ENCODE assay signal across 11 mouse cellular contexts in genomic region chr11:78360789-78361131, GRCm38 (mm10). TPM values are rescaled to one million over a fixed set of nuclear protein-coding genes. Genes with fewer than 3 reads are reported as not detected.
DNase-seq lines count a peak whose midpoint lies in the region; ATAC-seq and TF ChIP-seq lines count a peak whose summit lies in the region.
"Had no signal": no experiment of that assay in that cellular context is flagged by ENCODE, and none has a peak within 500 bp of the region (broad histone marks: within the 10 kb centered on the region; RNA-seq: fewer than 3 reads in every experiment).

No protein-coding gene starts in this region.

- TF ChIP-seq CTCF in left cerebral cortex, adult 2 months (IDR thresholded peaks at IDR 0.05), result no peak

- no peak overlapping the region for H3K27ac ChIP-seq in kidney, embryonic 16.5 days (ENCODE audit: low read length)
- H3K27ac ChIP-seq in embryonic facial prominence, embryonic 10.5 days (replicated peaks), result peak overlapping the region; percentile 31; the same call in 1 of the 2 replicates
- no peak overlapping the region for H3K27ac ChIP-seq in hindbrain, embryonic 15.5 days (replicated peaks)
- H3K27ac ChIP-seq in left cerebral cortex, adult 2 months, result no peak overlapping the region

- H3K9me3 ChIP-seq in kidney, embryonic 16.5 days (ENCODE audit: low read length), result no peaks in the 10 kb centered on the region
- H3K9me3 ChIP-seq in embryonic facial prominence, embryonic 10.5 days, result no peaks in the 10 kb centered on the region
- H3K9me3 ChIP-seq in hindbrain, embryonic 15.5 days, result no peaks in the 10 kb centered on the region

- H3K4me2 ChIP-seq in kidney, embryonic 16.5 days (replicated peaks; ENCODE audit: low read depth, low read length), result peak overlapping the region; percentile 61; the same call in 1 of the 2 replicates
- no peak overlapping the region for H3K4me2 ChIP-seq in hindbrain, embryonic 15.5 days

- intact Hi-C loops in left cerebral cortex, adult 2 months (cut with DNase I), result loop anchor here (1.0 to 5.0 kb wide), 2 partner anchors 39 to 92 kb away; no protein-coding TSS in a partner anchor

- H3K4me3 ChIP-seq in kidney, embryonic 16.5 days (ENCODE audit: low read length), result no peak overlapping the region
- peak overlapping the region; percentile 48 for H3K4me3 ChIP-seq in embryonic facial prominence, embryonic 10.5 days
- no peak overlapping the region for H3K4me3 ChIP-seq in hindbrain, embryonic 15.5 days
- no peak overlapping the region for H3K4me3 ChIP-seq in left cerebral cortex, adult 2 months

- WGBS in kidney, embryonic 16.5 days, result 54% methylated on average over 2 of the region's 2 CpGs
- 64% methylated on average over 2 of the region's 2 CpGs for WGBS in embryonic facial prominence, embryonic 10.5 days
- 56% methylated on average over 2 of the region's 2 CpGs for WGBS in hindbrain, embryonic 15.5 days

- no peaks in the 10 kb centered on the region for H3K36me3 ChIP-seq in kidney, embryonic 16.5 days (ENCODE audit: insufficient read depth, low read length)
- no peaks in the 10 kb centered on the region for H3K36me3 ChIP-seq in embryonic facial prominence, embryonic 10.5 days (replicated peaks)
- no peaks in the 10 kb centered on the region for H3K36me3 ChIP-seq in hindbrain, embryonic 15.5 days

- no peak for DNase-seq in kidney, postnatal 10 days
- no peak for DNase-seq in embryonic facial prominence, embryonic 10.5 days (ENCODE audit: low spot score)
- DNase-seq in left cerebral cortex, adult 2 months (ENCODE audit: extremely low spot score in 1 of 2, low spot score in 2 of 2), result no peak
- no peak for DNase-seq in cerebellum, adult 11 months
- no peak for DNase-seq in left cerebral cortex, adult 8-10 months (ENCODE audit: low spot score in 2 of 2)

- peak overlapping the region; percentile 61; the same call in 1 of the 2 replicates for H3K9ac ChIP-seq in kidney, embryonic 16.5 days (replicated peaks; ENCODE audit: low read length)
- no peak overlapping the region for H3K9ac ChIP-seq in hindbrain, embryonic 15.5 days

- ATAC-seq in kidney, embryonic 16.5 days (ENCODE audit: low FRiP score, low TSS enrichment), result peak; percentile 20; the same call in 1 of the 2 replicates
- ATAC-seq in hindbrain, embryonic 15.5 days (ENCODE audit: low FRiP score, low read depth), result peak; percentile 31; the same call in 1 of the 2 replicates
- ATAC-seq in megakaryocyte-erythroid progenitor cell, adult 5-6 weeks (replicated peaks; ENCODE audit: low FRiP score, low TSS enrichment, poor library complexity, severe bottlenecking), result 0 out of 2 replicates have a peak, but pooled peaks have one; percentile 2

- H3K4me1 ChIP-seq in kidney, embryonic 16.5 days (ENCODE audit: insufficient read depth, low read length), result peaks cover 28% of the 10 kb centered on the region
- H3K4me1 ChIP-seq in embryonic facial prominence, embryonic 10.5 days, result peaks cover 27% of the 10 kb centered on the region; the same call in 1 of the 2 replicates
- no peaks in the 10 kb centered on the region; the same call in 1 of the 2 replicates for H3K4me1 ChIP-seq in hindbrain, embryonic 15.5 days (replicated peaks)

- no peaks in the 10 kb centered on the region for H3K27me3 ChIP-seq in kidney, embryonic 16.5 days (ENCODE audit: insufficient read depth, low read length)
- H3K27me3 ChIP-seq in embryonic facial prominence, embryonic 10.5 days (replicated peaks; ENCODE audit: low read depth, poor library complexity, severe bottlenecking), result peaks cover 11% of the 10 kb centered on the region
- no peaks in the 10 kb centered on the region for H3K27me3 ChIP-seq in hindbrain, embryonic 15.5 days

RNA-seq across cellular contexts. Expression of gene Unc119, which starts 17.5 kb away (rescaled TPM):
- polyA plus RNA-seq in kidney, embryonic 16.5 days (2015; fragmentation: Nextera tagmentation; extraction: Ambion mirVana), result 39.4 and 42.3 TPM in 2 replicates
- polyA plus RNA-seq in embryonic facial prominence, embryonic 10.5 days (2016; fragmentation: Nextera tagmentation; extraction: Ambion mirVana), result 67.7 and 69.1 TPM in 2 replicates
- polyA plus RNA-seq in hindbrain, embryonic 15.5 days (2015; fragmentation: Nextera tagmentation; extraction: Ambion mirVana), result 88.3 and 94.3 TPM in 2 replicates
- total RNA-seq in megakaryocyte-erythroid progenitor cell, adult 5-6 weeks (2014; fragmentation: Nextera tagmentation), result 51.2 and 51.5 TPM in 2 replicates
- total RNA-seq in megakaryocyte-erythroid progenitor cell, adult 5-6 weeks (2017), result 20.0 and 27.2 TPM in 2 replicates
- 10 to 100 TPM; 29.1 to 32.2 TPM for total RNA-seq in left cerebral cortex, adult 2 months (2021)
- 10 to 100 TPM; 28.5 to 34.5 (median 30.6) TPM for total RNA-seq in left cerebral cortex, adult 8-10 months (2022)

RNA-seq across cellular contexts. Expression of gene Foxn1, which starts 25.6 kb away (rescaled TPM):
- polyA plus RNA-seq in kidney, embryonic 16.5 days (2015; fragmentation: Nextera tagmentation; extraction: Ambion mirVana), result 0.05 TPM in 1 of 2 replicates, not detected in the other
- 0.21 and 0.26 TPM in 2 replicates for polyA plus RNA-seq in embryonic facial prominence, embryonic 10.5 days (2016; fragmentation: Nextera tagmentation; extraction: Ambion mirVana)
- not detected in 2 replicates for polyA plus RNA-seq in hindbrain, embryonic 15.5 days (2015; fragmentation: Nextera tagmentation; extraction: Ambion mirVana)
- total RNA-seq in megakaryocyte-erythroid progenitor cell, adult 5-6 weeks (2014; fragmentation: Nextera tagmentation), result not detected in 2 replicates
- not detected in 2 replicates for total RNA-seq in megakaryocyte-erythroid progenitor cell, adult 5-6 weeks (2017)
- not detected for total RNA-seq in left cerebral cortex, adult 2 months (2021)
- total RNA-seq in left cerebral cortex, adult 8-10 months (2022), result under 1 TPM in 2 of 4 experiments, not detected in 2; 0.11 to 0.19 TPM
- total RNA-seq: common myeloid progenitor, adult 5-6 weeks; gastrocnemius, adult 8-10 months; left cerebral cortex, postnatal 14 days had no signal

RNA-seq across cellular contexts. Expression of gene Pigs, which starts 32.5 kb away (rescaled TPM):
- 97.0 and 100 TPM in 2 replicates for polyA plus RNA-seq in kidney, embryonic 16.5 days (2015; fragmentation: Nextera tagmentation; extraction: Ambion mirVana)
- 73.7 and 74.9 TPM in 2 replicates for polyA plus RNA-seq in embryonic facial prominence, embryonic 10.5 days (2016; fragmentation: Nextera tagmentation; extraction: Ambion mirVana)
- 84.6 and 92.9 TPM in 2 replicates for polyA plus RNA-seq in hindbrain, embryonic 15.5 days (2015; fragmentation: Nextera tagmentation; extraction: Ambion mirVana)
- total RNA-seq in megakaryocyte-erythroid progenitor cell, adult 5-6 weeks (2014; fragmentation: Nextera tagmentation), result 40.5 and 44.5 TPM in 2 replicates
- 10.0 and 10.4 TPM in 2 replicates for total RNA-seq in megakaryocyte-erythroid progenitor cell, adult 5-6 weeks (2017)
- 10 to 100 TPM; 60.7 to 62.8 TPM for total RNA-seq in left cerebral cortex, adult 2 months (2021)
- total RNA-seq in left cerebral cortex, adult 8-10 months (2022), result 10 to 100 TPM; 57.1 to 62.1 (median 59.4) TPM

RNA-seq across cellular contexts. Expression of gene Aldoc, which starts 38.0 kb away (rescaled TPM):
- polyA plus RNA-seq in kidney, embryonic 16.5 days (2015; fragmentation: Nextera tagmentation; extraction: Ambion mirVana), result 8.3 and 10.2 TPM in 2 replicates
- polyA plus RNA-seq in embryonic facial prominence, embryonic 10.5 days (2016; fragmentation: Nextera tagmentation; extraction: Ambion mirVana), result 3.0 and 3.2 TPM in 2 replicates
- 318 and 319 TPM in 2 replicates for polyA plus RNA-seq in hindbrain, embryonic 15.5 days (2015; fragmentation: Nextera tagmentation; extraction: Ambion mirVana)
- 0.39 and 2.4 TPM in 2 replicates for total RNA-seq in megakaryocyte-erythroid progenitor cell, adult 5-6 weeks (2014; fragmentation: Nextera tagmentation)
- 0.84 TPM in 1 of 2 replicates, not detected in the other for total RNA-seq in megakaryocyte-erythroid progenitor cell, adult 5-6 weeks (2017)
- total RNA-seq in left cerebral cortex, adult 2 months (2021), result 100 to 1,000 TPM; 804 to 830 TPM
- total RNA-seq in left cerebral cortex, adult 8-10 months (2022), result 100 to 1,000 TPM; 784 to 869 (median 811) TPM

RNA-seq across cellular contexts. Expression of gene Spag5, which starts 59.4 kb away (rescaled TPM):
- 41.7 and 48.6 TPM in 2 replicates for polyA plus RNA-seq in kidney, embryonic 16.5 days (2015; fragmentation: Nextera tagmentation; extraction: Ambion mirVana)
- 65.7 and 73.1 TPM in 2 replicates for polyA plus RNA-seq in embryonic facial prominence, embryonic 10.5 days (2016; fragmentation: Nextera tagmentation; extraction: Ambion mirVana)
- polyA plus RNA-seq in hindbrain, embryonic 15.5 days (2015; fragmentation: Nextera tagmentation; extraction: Ambion mirVana), result 9.7 and 14.0 TPM in 2 replicates
- 47.4 and 52.6 TPM in 2 replicates for total RNA-seq in megakaryocyte-erythroid progenitor cell, adult 5-6 weeks (2014; fragmentation: Nextera tagmentation)
- total RNA-seq in megakaryocyte-erythroid progenitor cell, adult 5-6 weeks (2017), result 42.0 and 62.4 TPM in 2 replicates
- total RNA-seq in left cerebral cortex, adult 2 months (2021), result 10 to 100 TPM; 12.1 to 16.1 TPM
- 10 to 100 TPM in 1 of 4 experiments, 1 to 10 TPM in 3; 6.8 to 11.9 (median 7.1) TPM for total RNA-seq in left cerebral cortex, adult 8-10 months (2022)
